Mouse (Mus musculus) heart, embryonic 15.5 days (tissue): ENCODE data around the gene Olfr616. TPM values are rescaled to one million over a fixed set of nuclear protein-coding genes. Genes with fewer than 3 reads are reported as not detected.
"Not testable (repeated sequence)": the region's sequence is repeated elsewhere in the genome, so short reads cannot be mapped to it uniquely, and the experiment has no call there.

Source experiments
- ATAC-seq: fragments of 200-750 bp; cut with Nextera tagmentation; replicated peaks from 2 replicates; pipeline ENCODE4 v1.8.0; 2017; ENCODE audit warnings: low read depth, moderate TSS enrichment; ENCODE audit not compliant: insufficient number of reproducible peaks, insufficient read depth, low FRiP score
- H3K27ac ChIP-seq: fragments of 300-500 bp; sonication (generic); 2 replicates; pipeline ENCODE4 v1.5.1; 2015; ENCODE audit warnings: mild to moderate bottlenecking, inconsistent platforms
- H3K27me3 ChIP-seq: fragments of 300-500 bp; sonication (generic); 2 replicates; pipeline ENCODE4 v1.6.1; 2015; ENCODE audit warnings: inconsistent platforms
- H3K36me3 ChIP-seq: fragments of 300-500 bp; sonication (generic); 2 replicates; pipeline ENCODE4 v1.6.1; 2015; ENCODE audit warnings: mild to moderate bottlenecking, inconsistent platforms
- H3K4me1 ChIP-seq: fragments of 300-500 bp; sonication (generic); replicated peaks from 2 replicates; pipeline ENCODE4 v1.6.1; 2015; ENCODE audit warnings: inconsistent platforms
- H3K4me2 ChIP-seq: fragments of 300-500 bp; sonication (generic); 2 replicates; pipeline ENCODE4 v1.6.1; 2015; ENCODE audit warnings: inconsistent platforms, mild to moderate bottlenecking, moderate library complexity
- H3K4me3 ChIP-seq: fragments of 300-500 bp; sonication (generic); 2 replicates; pipeline ENCODE4 v1.5.1; 2015; ENCODE audit warnings: mild to moderate bottlenecking, inconsistent platforms
- H3K9ac ChIP-seq: fragments of 300-500 bp; sonication (generic); 2 replicates; pipeline ENCODE4 v1.6.1; 2015; ENCODE audit warnings: mild to moderate bottlenecking, inconsistent platforms
- H3K9me3 ChIP-seq: fragments of 300-500 bp; sonication (generic); replicated peaks from 2 replicates; pipeline ENCODE4 v1.6.1; 2016; ENCODE audit warnings: inconsistent platforms
- WGBS: fragments of 180-500 bp; shearing (Covaris S2); methylation state at CpG from one replicate; pipeline ENCODE4 v1.1.7; 2015; ENCODE audit warnings: mixed read lengths; 5-methylcytosine and 5-hydroxymethylcytosine counted together
- polyA plus RNA-seq: library from polyadenylated mRNA; unstranded; fragments of >200 nt; fragmentation: Nextera tagmentation; extraction: Ambion mirVana; gene quantifications from 2 replicates; pipeline ENCODE4 v1.2.1, GENCODE M21; 2015

Olfr616 gene
- polyA plus RNA-seq = not detected in 2 replicates

DNA sequence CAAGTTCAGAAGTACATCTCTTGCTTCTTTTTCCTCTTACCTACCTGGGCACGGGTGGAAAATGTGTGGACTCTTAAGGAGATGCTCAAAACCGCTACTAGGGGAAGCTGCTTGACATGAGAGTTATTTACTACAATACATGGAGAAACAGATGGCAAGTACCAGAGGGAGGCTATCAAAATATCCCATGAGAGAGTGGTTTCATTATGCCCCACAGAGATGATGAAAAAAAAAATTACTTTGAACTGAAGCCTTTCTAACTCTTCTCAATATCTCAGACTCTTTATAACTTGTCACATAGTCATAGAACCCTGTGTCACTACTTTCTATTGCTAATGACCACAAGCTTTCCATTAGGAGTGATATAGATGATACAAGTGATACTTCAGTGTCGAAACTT, at the start of gene Olfr616:
TSS of gene Olfr616 (minus strand) at position 101 of the 400 bp plus-strand sequence.
- 75% methylated on average over 3 of the region's 3 CpGs for WGBS
- Histone ChIP-seq H3K9ac (no peak within 1 kb of the TSS), H3K4me1 (no peaks in the 10 kb centered on the region), H3K9me3 (no peaks in the 10 kb centered on the region), H3K27ac (no peak within 1 kb of the TSS), H3K27me3 (no peaks in the 10 kb centered on the region), H3K4me2 (no peak within 1 kb of the TSS), H3K4me3 (no peak within 1 kb of the TSS), H3K36me3 (no peaks in the 10 kb centered on the region)
- ATAC-seq = no peak

DNA sequence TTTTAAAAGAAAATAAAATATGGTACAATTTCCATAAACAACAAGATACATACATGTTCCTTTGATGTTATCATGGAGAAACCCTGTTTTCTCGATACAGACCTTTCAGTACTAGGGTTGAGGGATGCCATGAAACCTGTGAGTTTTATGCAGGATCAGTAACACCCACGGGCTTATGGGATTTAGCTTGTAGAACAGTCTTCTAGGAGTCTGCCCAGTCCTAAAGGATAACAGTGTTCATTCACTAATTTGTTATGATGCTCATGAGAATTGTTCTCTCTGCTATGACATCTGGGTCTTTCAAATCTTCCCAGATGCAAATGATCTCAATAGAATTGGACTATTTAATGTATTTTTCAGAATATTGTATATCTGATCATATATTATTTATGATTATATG, 43.5 kb upstream of the Olfr616 start, which contains the start of gene Olfr620:
TSS of gene Olfr620 (minus strand) at position 101 of the 400 bp plus-strand sequence.
- no peak for ATAC-seq
- no peak within 1 kb of the TSS for H3K9ac ChIP-seq
- no peaks in the 10 kb centered on the region for H3K27me3 ChIP-seq
- no peak within 1 kb of the TSS for H3K27ac ChIP-seq
- H3K36me3 ChIP-seq = no peaks in the 10 kb centered on the region
- no peaks in the 10 kb centered on the region for H3K4me1 ChIP-seq
- H3K4me3 ChIP-seq = no peak within 1 kb of the TSS
- no peak within 1 kb of the TSS for H3K4me2 ChIP-seq
- WGBS = 66% methylated on average over 2 of the region's 2 CpGs
- no peaks in the 10 kb centered on the region for H3K9me3 ChIP-seq

DNA sequence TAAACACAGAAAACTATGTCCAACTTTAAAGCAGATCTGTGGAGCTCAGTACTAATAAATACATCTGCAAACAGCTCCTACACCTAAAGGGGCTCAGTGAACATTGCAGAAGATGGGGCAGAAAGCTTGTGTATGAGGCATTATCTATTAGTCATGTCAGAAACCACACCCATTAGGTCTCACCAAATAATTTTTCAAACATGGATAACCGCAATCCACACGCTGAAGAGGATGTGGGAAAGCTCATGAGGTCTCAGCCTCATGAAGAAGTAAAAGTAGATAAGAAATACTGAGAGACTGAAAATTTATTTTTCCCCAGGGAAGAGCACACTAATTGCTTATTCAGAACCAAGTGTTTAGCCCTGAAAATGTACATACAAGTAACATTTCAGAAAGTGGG, 38.5 kb upstream of the Olfr616 start:
- Histone ChIP-seq H3K4me1 (no peaks in the 10 kb centered on the region), H3K9me3 (no peaks in the 10 kb centered on the region), H3K36me3 (no peaks in the 10 kb centered on the region), H3K27me3 (no peaks in the 10 kb centered on the region), H3K9ac (no peak overlapping the region), H3K4me3 (no peak overlapping the region), H3K4me2 (no peak overlapping the region), H3K27ac (no peak overlapping the region)
- WGBS = 59% methylated on average over 2 of the region's 2 CpGs
- no peak for ATAC-seq

DNA sequence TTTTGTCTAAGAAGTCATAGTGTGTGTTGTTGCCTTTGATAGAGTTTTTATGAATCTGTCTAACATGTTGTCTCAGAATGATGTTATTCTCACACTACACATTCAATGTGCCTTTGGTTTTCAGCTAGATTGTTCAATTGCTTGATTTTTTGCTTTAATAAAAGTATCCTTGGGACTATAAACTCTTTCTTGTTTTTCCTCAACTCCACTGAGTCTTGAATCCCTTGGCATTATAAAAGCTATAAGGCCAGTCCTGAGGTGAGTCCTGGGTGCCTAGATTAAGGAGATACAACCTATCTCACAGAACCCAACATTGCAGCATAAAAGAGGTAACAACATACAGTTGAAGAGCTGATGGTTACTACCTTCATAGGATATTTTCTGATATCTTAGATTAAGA, 31.3 kb upstream of the Olfr616 start, which contains the start of gene Olfr619:
TSS of gene Olfr619 (plus strand) at position 301 of the 400 bp plus-strand sequence.
- H3K4me2 ChIP-seq = no peak within 1 kb of the TSS
- no peaks in the 10 kb centered on the region for H3K36me3 ChIP-seq
- H3K27ac ChIP-seq = no peak within 1 kb of the TSS
- no peaks in the 10 kb centered on the region for H3K27me3 ChIP-seq
- no peak within 1 kb of the TSS for H3K4me3 ChIP-seq
- ATAC-seq = no peak
- no peaks in the 10 kb centered on the region for H3K4me1 ChIP-seq
- no peaks in the 10 kb centered on the region for H3K9me3 ChIP-seq
- no peak within 1 kb of the TSS for H3K9ac ChIP-seq

DNA sequence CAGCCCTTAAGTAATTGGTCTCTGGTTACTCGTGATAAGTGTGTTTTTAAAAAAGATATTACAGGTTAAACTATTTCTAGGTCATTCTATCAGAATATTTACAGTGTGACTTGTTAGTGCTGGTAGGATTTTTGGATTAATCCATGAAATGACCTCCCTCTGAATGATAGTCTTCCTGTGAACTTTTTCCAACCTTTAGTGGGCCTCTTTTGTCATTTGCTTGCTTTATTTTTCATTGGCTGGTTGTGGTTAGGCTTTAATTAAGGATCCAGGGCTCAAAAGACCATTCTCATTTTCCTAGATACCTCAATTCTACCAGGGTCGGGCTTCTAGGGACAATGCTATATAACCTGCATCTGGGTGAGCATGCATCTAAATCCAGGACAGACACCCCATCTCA, 20.9 kb upstream of the Olfr616 start, which contains the start of gene Olfr618:
TSS of gene Olfr618 (plus strand) at position 301 of the 400 bp plus-strand sequence.
- no peak for ATAC-seq
- no peak within 1 kb of the TSS for H3K4me3 ChIP-seq
- H3K27me3 ChIP-seq = no peaks in the 10 kb centered on the region
- no peaks in the 10 kb centered on the region for H3K9me3 ChIP-seq
- H3K4me2 ChIP-seq = no peak within 1 kb of the TSS
- H3K4me1 ChIP-seq = no peaks in the 10 kb centered on the region
- 50% methylated on average over 2 of the region's 2 CpGs for WGBS
- H3K9ac ChIP-seq = no peak within 1 kb of the TSS
- H3K36me3 ChIP-seq = no peaks in the 10 kb centered on the region
- H3K27ac ChIP-seq = no peak within 1 kb of the TSS

DNA sequence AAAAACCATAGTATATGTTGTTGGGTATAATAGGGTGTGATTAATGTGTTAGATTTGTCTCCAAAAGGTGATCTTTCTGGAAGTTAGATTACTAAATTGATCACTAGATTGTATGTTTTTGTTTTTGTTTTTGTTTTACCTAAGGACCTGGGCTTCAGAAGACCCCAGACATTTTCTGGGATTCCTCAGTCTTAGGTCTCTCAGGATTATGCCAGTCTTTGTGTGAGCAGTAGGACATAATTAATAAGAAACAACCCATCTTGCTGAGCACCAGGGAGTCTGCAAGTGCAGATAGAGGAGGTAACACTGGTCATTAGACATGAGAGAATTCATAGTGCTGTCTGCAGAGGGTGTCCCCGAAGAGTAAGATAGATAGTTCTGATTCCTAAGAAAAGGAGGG, 3.8 kb upstream of the Olfr616 start, which contains the start of gene Olfr617:
TSS of gene Olfr617 (plus strand) at position 301 of the 400 bp plus-strand sequence.
- H3K4me1 ChIP-seq = no peaks in the 10 kb centered on the region
- WGBS = 65% methylated on average over 1 of the region's 1 CpGs
- H3K9ac ChIP-seq = no peak within 1 kb of the TSS

DNA sequence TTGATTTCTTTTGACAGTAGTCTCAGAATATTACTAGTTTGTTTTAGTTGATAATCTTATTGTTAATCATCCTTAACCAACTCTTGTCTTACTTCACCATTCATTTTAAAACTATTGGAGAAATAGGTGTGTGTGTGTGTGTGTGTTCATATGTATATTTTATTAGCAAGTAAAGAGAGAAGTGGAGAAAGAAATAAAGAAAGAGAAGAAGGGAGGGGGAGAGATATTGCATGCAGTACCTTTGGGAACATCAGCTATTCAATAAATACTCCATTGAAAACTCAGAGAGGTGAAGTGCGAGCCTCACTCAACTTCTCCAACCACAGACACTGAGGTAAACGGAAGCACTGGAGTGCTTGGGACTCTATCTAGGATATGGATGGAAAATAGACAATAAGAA, 13.2 kb downstream of the Olfr616 start, which contains the start of gene Olfr615:
TSS of gene Olfr615 (plus strand) at position 301 of the 400 bp plus-strand sequence.
- H3K36me3 ChIP-seq = no peaks in the 10 kb centered on the region
- no peak within 1 kb of the TSS for H3K9ac ChIP-seq
- ATAC-seq = no peak
- H3K4me1 ChIP-seq = no peaks in the 10 kb centered on the region
- no peak within 1 kb of the TSS for H3K27ac ChIP-seq
- WGBS = 78% methylated on average over 2 of the region's 2 CpGs
- no peak within 1 kb of the TSS for H3K4me3 ChIP-seq
- H3K27me3 ChIP-seq = no peaks in the 10 kb centered on the region
- no peak within 1 kb of the TSS for H3K4me2 ChIP-seq
- H3K9me3 ChIP-seq = no peaks in the 10 kb centered on the region

More for the DNA sequence above, 3.8 kb upstream of the Olfr616 start, which contains the start of gene Olfr617:
- no peaks in the 10 kb centered on the region for H3K9me3 ChIP-seq
- no peaks in the 10 kb centered on the region for H3K27me3 ChIP-seq
- H3K4me2 ChIP-seq = no peak within 1 kb of the TSS
- H3K36me3 ChIP-seq = no peaks in the 10 kb centered on the region
- ATAC-seq = no peak
- H3K27ac ChIP-seq = no peak within 1 kb of the TSS
- H3K4me3 ChIP-seq = no peak within 1 kb of the TSS

DNA sequence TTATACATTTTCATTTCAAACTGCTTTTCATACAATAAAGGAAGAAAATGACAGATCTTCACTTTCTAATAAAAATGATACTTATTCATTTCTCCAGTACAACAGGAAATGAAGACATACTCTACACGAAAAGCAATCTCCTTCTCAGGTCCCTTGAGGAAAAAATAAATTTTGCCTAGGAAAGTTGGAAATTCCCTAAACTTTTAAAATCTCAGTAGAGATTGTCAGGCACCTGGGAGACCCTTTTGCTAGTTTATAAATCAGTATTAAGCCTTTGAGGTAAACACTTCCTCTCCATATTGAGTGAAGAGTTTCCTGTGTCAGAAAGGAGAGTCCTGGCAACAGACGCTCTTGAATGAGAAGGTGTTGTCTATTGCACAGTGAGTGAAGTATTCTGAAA, 21.2 kb downstream of the Olfr616 start, which contains the start of gene Olfr613:
TSS of gene Olfr613 (plus strand) at position 301 of the 400 bp plus-strand sequence.
- ATAC-seq = no peak
- Histone ChIP-seq H3K36me3 (no peaks in the 10 kb centered on the region), H3K4me3 (no peak within 1 kb of the TSS), H3K27me3 (no peaks in the 10 kb centered on the region), H3K4me1 (no peaks in the 10 kb centered on the region), H3K9ac (no peak within 1 kb of the TSS), H3K4me2 (no peak within 1 kb of the TSS), H3K9me3 (no peaks in the 10 kb centered on the region), H3K27ac (no peak within 1 kb of the TSS)
- WGBS = 68% methylated on average over 2 of the region's 2 CpGs

DNA sequence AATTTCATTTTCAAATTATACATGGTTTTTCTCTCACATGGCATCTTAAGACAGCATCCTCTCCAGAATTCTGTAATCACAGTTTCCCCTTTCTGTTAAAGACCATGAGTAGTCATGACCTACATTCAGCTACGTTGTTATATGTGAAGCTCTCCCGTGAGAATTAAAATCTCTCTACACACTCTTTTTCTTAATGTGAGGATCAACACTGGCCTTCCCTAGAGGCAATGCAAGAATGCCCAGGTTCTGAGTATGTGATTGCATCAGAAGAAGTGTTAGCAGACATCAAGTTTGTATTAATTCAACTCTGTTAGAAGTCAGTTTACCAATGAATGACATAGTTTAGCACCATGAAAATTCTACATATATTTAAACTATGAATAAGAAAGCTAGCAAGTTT, 26.3 kb downstream of the Olfr616 start, which contains the start of gene Olfr612:
TSS of gene Olfr612 (minus strand) at position 101 of the 400 bp plus-strand sequence.
- not testable (repeated sequence) for ATAC-seq

DNA sequence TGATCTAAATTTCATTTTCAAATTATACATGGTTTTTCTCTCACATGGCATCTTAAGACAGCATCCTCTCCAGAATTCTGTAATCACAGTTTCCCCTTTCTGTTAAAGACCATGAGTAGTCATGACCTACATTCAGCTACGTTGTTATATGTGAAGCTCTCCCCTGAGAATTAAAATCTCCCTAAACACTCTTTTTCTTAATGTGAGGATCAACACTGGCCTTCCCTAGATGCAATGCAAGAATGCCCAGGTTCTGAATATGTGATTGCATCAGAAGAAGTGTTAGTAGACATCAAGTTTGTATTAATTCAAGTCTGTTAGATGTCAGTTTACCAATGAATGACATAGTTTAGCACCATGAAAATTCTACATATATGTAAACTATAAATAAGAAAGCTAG, 48.2 kb downstream of the Olfr616 start, which contains the start of gene Olfr611:
TSS of gene Olfr611 (minus strand) at position 101 of the 400 bp plus-strand sequence.
- not testable (repeated sequence) for H3K4me1 ChIP-seq, H3K4me2 ChIP-seq, H3K27ac ChIP-seq, H3K27me3 ChIP-seq, H3K4me3 ChIP-seq, H3K9ac ChIP-seq, H3K36me3 ChIP-seq, ATAC-seq, H3K9me3 ChIP-seq
- 43% methylated on average over 1 of the region's 1 CpGs for WGBS

More for the DNA sequence above, 26.3 kb downstream of the Olfr616 start, which contains the start of gene Olfr612:
- H3K27ac ChIP-seq, H3K4me2 ChIP-seq, H3K4me1 ChIP-seq, H3K9ac ChIP-seq, H3K36me3 ChIP-seq, H3K4me3 ChIP-seq, H3K27me3 ChIP-seq, H3K9me3 ChIP-seq: not testable (repeated sequence)
- 71% methylated on average over 2 of the region's 2 CpGs for WGBS
